Mouse (Mus musculus) right cerebral cortex, postnatal 4 days (tissue): ENCODE results near the gene Recql5.

Experiments used
- DNase-seq: peaks from one replicate; pipeline ENCODE4 v3.0.0-alpha.2; 2022

Gene Recql5

DNA sequence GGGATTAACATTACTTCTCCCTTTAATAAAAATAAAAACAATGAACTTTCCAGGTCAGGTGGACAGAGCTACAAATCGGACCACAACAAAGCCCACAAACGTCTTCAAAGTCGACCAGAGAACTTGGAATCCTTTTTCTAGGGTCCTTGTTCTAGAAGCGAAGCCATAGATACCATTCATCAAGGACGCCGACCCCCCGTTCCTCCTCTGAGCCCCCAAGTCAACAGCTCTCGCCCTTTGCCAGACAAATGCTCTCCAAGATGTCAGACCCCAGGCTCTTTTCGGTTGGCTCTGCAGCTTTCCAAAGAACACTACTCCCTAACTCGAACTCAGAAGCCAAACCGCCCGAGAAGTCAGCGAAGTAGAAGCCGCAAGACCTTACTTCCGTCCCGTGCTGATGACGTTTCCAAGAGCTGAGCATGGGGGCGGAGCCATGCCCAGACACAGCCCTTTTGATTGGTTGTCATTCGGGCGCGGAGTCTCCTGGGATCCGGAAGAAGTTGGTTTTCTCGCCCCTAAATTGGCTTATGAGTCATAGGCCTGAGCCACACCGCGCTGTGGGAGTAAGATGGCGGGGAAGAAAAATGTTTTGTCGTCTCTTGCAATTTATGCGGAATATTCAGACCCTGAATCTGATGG lies at the start of gene Recql5, which contains the start of gene Sap30bp:
Recql5 (minus strand) TSS at position 370 of the 639 bp plus-strand sequence.
Sap30bp (plus strand) TSS at position 175 of the 639 bp plus-strand sequence.
- DNase-seq, result peak; percentile 96

DNA sequence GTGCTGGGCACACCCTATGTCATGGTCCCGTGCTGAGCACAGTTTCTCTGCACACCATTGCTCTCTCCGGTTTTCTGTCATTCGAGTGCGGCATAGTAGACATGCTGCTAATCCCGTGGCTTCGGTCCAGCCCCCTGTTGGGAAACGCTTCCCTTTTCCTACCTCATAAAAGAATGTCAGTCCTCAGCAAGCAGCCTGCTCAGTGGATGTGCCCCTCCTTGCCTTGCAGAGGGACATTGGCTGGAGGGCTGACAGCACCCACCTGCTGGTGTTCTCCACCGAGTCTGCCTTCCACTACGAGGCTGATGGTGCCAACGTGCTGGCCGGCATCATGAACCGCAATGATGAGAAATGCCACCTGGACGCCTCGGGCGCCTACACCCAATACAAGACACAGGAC lies 49.2 kb upstream of the Recql5 start:
- no peak for DNase-seq

DNA sequence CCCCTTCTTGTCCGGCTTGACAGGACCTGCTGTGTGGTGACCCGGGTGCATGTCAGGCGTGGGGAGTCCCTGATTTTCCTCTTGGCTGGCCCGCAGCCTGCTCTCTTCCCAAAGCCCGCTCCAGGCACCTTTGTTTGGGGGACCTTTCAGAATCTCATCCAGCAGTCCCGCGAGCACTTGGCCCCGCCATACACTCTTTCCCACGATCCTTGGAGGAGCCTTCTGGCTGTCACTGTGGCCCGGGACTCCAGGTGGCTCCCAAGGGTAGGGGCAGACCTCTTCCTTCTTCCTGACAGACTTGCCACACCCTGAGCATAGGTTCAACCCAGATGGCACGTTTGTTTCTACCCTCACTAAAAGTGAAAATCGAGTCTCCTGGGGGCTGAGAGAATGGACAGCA lies 42.3 kb upstream of the Recql5 start:
- no peak for DNase-seq

DNA sequence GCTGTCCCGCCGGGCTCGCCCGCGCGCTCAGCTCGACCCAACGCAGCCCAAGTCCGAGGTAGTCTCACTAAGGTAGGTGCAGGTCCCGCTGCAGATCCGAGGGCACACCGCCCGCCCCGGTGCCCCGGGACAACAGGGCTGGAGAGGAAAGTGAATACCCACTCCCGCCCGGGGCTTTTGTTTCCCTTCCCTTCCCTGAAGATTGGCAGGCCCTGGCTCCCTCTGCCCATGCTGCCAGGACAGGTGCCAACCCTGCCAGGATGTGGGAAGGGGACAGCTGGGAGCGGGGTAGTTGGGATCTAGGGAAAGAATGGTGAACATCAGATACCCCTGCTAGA lies 41.8 kb upstream of the Recql5 start:
- DNase-seq, result no peak

DNA sequence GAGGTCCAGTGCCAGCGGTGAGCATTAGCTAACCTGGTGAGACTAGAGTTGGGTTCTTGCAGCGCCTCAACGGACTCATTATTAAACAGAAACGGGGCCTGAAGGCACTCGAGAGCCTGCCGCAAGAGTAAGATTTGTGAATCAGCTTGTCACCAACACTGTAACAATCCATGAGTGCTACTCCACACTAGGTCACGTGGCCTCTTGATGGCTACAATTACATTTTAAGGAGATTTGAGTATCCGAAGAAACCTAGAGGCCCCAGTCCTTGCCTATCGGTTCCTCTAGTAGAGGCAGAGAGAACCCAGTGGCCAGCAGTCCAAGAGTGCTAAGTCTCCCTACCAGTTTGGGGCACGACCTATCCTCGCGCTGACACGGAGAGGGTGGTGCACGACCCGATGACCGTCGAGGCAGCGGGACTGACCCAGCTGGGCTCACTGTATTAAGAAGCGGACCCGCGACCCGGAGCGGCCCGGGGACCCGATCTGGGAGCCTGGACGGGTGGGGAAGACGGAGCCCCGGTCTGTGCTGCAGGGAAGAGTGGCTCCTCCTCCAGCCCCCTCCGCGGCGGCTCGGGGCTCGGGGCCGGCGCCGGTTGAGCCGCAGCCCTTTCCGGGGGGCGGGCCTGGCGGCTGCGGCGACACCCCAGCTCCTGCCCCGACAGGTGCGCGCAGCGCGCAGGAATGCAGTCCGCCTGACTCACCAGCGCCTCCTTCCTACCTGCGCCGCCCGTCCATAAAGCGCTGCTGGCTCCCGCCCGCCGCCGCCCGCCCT lies 41.2 kb upstream of the Recql5 start, which contains the start of gene Itgb4:
Itgb4 (plus strand) TSS at position 401 of the 774 bp plus-strand sequence.
- DNase-seq, result no peak

DNA sequence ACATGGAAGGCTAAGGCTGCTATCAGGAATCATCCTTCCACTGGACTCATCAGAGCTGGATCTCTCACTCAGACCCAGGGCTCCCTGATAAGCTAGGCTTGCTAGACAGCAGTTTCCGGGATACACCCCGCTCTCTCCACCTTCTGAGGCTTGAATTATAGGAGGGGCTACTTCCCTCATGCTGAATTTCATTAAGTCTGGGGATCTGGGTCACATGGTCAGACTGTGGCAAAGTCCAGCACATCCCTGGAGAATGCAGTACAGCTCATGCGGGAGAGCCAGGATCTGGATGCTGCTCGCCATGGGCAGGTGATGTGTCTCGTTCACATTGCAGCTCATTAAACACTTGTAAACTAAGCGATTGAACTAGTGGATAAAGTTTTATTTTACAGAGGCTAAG lies 37.7 kb upstream of the Recql5 start:
- DNase-seq, result no peak

DNA sequence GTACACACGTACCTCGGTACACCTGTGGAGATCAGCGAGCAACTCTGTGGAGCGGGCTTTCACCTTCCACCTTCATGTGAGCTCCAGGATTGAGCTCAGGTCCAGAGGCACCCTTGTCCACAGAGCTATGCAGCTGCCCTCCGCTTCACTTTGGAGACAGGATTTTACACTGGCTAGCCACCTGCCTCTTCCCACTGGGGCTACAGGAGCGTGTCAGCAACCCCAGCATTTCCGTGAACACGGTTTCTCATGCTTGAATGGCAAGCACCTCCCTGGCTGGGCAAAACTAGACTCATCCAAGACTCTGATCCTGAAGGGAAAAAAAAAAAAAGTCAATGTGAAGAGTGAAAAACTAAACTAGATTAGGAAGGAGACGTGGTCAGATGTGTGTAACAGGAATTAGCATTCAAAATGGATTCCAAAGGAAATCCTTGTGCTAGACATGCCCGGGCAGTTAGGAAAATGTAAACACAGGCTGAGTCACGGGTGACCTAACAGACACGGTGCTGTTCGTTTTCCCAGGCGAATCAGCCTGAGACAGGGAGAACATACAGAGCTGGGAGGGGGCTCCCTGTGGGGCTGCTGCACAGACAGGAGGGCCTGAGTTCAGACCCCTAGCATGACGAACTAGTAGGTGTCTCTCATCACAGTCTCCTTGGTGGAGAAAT lies 36.9 kb upstream of the Recql5 start:
- DNase-seq, result no peak

DNA sequence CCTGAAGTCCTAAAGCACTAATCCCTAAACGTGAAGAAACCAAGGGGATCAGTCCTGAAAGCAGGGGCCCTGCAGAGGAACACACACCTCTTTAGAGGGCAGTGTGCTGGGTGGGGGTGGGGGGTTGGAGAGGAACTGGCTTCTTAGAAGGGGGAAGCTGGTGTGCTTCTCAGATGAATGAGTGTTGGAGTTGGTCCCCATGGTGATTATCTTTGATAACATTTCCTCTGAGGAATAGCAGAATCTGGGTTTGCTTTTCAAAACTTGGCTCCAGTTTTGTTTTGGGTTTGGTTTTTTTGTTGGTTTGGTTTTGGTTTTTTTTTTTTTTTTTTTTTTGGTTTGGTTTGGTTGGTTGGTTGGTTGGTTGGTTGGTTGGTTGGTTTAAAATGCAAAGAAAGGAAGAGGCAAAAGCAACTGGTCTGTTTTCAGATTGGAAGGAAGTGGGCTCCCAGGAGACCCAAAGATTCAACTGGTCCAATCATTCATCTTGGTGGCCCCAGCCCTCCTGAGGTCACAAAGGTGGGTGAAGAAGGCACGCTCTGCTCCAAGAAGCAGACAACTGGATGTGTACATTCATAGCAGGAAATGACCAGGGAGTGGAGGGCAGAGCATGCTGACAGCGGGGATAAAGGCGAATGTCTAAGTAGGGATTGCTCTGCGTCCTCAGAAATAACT lies 35.6 kb upstream of the Recql5 start:
- DNase-seq, result no peak

DNA sequence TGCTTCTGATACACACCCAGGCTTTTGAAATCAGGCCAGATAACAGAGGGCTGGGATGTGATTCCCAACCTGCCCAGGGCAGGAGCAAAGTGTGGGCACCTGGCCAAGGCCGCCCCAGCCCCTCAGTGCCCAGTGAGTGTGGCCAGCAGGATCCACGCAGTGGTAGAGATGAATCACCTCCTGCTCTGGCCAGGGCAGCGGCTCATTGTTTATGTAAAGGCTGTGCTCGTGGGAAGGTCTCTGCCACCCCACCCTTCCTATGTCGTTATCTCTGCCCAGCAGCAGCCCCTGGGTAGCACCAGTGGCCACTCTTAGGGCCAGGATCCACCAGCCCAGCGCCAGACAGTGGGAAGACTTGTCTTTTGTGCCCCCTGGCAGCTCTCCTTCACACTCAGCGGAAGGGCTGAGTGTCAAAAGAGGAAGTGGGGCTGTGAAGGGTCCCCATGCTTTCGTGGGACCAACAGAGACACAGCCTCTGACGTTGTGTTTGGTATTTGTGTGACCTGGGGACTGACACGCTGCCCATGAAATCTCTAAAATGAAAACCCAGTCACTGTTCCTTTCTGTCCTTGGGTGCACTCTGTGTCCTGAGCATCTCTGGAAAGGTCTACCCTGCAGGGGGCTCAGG lies 31.8 kb upstream of the Recql5 start:
- no peak for DNase-seq

DNA sequence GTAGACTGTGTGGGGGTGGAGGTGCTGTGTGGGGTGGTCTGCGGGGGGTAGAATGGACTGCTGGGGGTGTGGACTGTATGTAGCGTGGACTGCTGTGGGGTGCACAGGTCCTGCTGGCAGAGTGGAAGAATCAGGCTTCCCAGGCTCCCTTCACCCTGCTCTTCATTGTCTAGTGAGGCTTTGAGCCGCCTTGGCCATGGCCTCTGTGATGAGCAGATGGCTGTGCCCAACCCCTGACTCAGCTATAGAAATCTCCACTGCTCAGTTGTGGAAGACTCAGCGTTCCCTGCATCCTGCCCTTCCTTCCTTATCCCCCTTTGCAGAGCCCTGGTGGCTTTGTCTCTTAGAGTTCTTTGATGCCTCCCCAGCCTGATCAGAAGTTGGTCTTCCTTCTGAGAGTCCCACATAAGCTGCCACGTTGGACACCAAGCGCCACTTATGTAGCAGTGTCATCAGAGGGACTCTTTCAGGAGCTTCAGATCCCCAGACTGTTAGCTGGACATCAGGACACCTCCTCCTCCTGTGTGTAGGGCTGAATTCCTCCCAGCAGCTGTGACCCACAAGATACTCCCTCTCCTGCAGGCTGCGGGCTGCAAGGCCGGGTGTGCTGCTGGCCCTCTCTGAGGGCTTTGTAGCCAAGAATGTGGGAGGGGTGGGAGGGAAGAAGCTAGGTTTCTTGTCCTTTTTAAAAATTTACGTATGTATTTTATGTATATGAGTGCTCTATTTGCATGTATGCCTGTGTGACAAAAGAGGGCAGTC lies 29.6 kb upstream of the Recql5 start:
- no peak for DNase-seq

DNA sequence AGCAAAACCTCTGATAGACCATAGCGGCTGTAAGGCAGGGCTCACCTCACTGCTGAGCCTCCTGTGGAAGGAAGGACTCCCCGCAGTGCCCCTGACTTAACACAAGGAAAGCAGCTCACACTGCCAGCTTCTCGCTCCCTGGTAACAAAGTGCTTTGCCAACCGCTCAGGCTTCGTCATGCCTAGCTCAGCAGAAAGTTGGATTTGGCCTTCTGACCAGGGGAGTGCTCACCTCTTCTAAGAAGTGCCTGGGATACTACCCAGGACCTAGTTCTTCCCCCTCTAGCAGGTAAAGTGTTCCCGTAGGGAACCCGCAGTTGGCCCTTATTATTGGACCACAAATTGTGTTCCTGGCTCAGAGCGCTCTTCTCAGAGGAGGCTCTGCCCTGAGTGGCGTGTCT lies 25.7 kb upstream of the Recql5 start:
- no peak for DNase-seq

DNA sequence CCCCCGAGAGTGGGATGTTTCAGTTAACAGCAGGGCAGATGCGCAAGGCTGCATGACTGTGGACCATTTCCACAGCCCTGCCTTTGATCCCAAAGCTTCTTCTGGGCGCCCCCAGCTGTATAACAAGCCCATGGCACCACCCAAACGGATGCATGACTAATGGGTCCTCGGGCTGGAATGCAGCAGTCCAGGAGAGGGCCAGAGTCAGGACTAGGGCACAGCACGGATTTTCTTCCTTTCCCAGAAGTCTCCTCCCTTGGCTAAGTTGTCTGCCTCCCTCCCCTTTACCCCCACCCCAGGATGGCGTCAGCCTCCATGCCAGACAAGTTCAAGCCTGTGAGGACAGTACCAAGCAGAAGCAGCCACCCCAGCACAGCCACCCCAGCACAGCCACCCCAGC lies 24.7 kb upstream of the Recql5 start:
- DNase-seq, result no peak

DNA sequence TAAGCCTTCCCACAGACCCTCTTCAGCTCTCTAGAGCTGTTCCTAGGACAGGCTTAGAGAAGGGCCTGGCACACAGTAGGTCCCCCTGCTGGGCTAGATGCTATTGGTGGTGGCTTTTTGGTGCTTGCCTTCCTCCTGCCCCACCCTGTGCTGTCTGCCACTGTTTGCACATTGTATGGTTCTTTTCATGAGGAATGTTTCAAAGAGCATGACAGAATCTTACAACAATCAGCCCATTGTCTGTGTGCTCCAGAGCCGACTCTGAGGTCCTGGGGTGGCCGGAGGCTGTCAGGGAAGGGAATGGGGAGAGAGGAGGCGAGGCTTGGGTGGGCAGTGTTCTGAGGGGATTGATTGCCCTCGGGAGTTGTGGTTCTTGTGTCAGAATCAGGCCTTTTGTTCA lies 23.2 kb upstream of the Recql5 start:
- no peak for DNase-seq

DNA sequence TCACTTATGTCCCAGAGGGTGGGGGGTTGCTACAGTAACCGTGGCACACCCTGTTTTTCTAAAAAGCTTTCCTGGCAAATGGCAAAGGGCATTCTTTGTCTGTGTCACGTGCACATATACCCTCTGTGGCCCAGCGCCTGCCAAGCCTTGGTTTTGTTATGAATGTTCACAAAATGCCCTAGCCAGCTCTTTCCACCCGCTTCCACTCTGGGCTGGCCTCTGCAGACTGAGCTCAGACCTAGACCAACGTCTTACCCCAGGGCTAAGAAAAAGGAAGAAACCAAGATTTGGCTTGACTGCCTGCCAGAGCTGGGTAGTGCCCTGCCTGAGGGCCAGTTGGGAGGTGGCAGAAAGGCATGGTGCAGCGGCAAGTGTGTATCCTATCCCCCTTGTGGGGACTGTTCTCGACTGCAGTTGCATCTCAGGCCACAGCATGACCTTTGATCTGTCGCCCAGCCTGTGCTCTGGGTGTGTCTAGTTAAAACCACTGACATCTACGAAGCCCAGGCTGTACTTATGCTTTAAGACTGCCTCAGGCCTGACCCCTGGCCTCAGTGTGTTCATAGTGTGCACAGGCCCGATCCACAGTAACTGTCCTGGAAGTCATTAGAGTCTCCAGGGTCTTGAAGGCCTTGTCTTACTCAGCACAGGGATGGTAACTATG lies 22.1 kb upstream of the Recql5 start:
- DNase-seq, result no peak

DNA sequence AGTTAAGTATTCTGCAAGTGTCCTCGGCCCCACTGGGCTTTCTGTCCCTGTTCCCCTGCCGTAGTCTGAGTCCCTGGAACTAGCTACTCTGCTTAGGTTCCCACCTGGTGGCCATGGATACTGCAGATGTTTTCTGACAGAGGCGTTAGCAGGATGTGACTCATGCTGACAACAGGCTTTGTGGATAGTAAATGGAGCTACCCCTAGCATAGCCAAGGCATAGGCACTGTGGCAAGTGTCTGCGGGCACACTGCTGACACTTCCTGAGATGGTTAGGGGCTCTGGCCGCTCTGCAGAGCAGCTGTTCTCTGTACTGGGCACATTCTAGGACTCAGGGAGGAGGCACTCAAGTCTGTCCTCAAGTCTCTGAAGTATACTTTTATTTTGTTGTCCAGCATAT lies 21.4 kb upstream of the Recql5 start:
- no peak for DNase-seq

DNA sequence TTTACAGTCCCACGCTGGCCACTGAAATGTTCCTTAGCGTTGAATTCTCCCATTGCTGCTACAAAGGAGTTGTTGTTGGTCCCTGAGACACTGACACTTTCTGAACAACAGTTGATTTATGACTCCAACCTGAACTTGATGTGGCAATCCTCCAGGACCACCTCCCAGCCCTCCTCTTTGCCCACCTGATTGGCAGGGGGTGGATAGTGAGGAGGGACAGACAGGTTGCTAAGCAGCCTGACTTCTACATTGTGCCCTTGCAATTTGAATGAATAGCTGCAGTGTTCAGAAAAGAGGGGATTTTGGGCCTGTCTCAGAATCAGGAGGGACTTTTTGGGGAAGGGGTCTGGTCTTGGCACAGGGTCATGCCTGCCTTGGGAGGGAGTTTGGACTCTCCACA lies 17.4 kb upstream of the Recql5 start:
- DNase-seq, result no peak

DNA sequence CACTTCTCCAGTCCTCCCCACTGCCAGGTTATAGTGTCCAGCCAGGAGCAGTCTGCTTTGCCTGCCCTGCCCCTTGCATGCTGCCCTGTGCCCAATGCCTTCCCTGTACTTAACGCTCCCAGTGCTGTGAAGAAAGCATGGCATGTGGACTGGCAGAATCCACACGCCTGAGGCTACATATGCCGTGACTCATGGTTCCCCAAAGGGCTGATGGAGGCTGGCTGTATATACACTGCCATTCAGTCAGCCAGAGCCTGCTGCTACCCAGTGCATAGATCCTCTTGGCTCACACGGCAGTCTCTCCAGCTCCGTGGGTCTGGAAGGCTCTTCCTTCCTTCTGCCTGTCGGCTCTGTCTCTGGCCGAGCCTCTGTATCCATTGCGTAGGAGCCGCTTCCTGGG lies 15.0 kb upstream of the Recql5 start:
- DNase-seq, result no peak

DNA sequence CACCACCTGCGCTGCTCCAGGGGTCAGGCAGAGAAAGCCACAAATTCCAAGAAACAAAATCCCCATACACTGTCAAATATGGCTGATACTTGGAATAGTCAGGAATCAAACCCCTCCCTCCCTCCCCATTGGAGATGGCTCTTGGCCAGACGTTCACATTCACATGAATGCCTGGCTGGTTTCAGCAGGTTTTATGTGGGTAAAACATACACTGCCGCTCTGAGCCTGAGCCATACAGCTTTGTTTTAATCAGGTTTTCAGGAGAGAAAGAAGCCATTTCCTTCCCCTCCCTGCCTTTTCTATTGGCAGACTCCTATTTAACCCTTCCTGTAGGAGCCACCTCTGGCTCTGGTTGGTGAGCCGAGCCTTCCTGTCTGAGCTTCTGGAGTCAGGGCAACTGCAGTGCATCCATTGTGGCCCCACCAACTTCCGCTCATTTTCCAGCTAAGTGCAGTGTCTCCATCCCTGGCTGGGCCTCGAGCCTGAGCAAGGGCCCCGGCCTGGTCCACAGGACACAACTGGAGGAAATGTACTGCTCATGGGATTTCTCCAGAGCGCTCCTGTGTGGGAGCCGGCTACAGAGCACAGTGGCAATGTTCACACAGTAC lies 13.0 kb upstream of the Recql5 start:
- no peak for DNase-seq

DNA sequence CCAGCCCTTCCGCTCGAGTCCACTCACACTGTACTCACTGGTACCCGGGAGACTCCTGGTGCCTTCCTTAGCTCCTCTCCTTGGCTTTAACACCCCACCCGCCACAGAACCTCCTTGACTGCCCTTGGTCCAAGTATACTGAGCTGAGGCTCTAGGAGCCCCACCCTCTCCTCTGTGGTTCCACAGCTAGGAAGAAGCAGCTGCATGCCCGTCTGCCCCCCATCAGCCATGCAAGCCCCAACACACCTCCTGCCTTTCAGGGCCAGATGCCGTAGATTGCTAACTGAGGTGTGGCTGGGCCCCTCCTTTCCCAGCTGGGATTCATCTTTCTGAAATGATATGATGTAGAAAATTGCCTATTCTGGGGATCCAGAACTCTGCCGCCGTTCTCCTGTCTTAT lies 12.0 kb upstream of the Recql5 start:
- no peak for DNase-seq

DNA sequence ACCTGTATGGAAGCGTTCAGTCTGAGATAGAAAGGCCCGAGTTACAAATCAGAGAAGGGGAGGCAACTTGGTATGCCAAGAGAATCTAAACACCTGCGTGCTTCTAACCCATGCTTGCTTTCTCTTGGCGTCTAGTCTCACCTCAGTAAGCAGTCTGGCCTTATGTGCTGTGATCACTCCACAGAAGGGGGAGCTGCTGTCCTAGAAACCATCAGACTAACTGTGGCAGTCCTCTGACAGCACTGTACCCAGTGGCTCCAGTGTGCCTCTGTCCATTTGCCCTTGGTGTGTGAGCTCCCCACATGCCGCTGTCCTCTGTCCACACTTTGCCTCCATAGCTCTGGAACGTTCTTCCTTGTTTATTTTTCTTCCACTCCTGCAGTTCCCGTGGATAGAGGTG lies 8.7 kb upstream of the Recql5 start:
- no peak for DNase-seq

DNA sequence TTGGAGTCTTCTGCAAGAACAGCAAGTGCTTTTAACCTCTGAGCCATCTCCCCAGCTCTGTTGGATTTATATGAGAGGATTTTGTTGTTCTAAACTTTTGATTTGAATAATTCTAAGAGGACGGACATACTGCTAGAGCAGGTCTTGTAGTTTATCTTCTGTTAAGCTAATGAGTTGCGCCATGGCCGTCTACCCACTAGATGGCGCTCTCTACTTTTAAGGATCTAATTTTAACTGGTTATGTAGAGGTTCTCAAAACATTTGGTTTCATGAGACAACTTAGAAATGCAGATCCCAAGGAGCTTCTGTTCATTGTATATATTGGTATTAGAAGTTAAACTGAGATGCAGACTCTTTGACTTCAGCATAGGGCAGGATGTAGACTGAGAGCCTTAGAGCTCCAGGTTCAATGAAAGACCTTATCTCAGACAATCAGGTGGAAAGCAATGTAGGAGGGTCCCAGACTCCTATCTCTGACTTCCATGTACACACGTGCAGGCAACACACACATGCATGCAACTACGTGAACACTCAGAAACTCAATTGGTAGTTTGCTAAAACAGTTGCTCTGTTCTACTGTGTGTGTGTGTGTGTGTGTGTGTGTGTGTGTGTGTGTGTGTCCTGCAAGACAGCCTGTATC lies 6.5 kb upstream of the Recql5 start:
- DNase-seq, result peak; percentile 67
